Mouse (Mus musculus) embryo, embryonic 11 days (tissue): ENCODE results near the gene Itga3.

Experiments used
- DNase-seq: peaks from one replicate; pipeline ENCODE4 v3.0.0-alpha.2; 2015

Itga3 gene

DNA sequence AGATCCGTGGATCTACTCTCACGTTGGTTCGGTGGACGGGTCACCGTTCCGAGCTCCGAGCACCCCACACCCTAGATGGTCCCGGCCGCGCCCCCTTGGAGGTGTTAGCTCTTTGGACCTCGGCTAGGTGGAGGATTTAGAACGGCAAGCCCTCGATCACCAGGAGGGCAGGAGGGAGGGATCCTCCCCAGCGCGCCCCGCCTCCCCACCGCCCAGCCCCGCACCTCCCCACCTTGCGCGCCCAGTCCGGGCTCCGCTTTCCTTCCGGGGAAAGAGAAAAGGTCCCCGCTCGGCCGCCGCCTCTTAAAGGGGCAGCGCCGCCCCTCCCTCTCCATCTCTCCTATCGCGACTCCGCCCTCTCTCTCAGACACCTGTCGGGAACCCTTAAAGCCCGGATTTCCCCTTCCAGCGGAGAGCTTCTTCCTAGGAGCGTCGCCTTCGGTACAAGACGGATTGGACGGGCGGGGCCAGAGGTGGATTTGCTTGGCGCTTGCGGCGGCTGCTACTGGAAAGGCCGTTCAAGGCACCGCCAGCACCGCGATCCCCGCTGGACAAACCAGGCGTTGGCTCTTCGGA lies at the start of gene Itga3:
Gene Itga3, minus strand, starts transcription at position 266 of the 576 bp plus-strand sequence.
- DNase-seq: peak; percentile 80

DNA sequence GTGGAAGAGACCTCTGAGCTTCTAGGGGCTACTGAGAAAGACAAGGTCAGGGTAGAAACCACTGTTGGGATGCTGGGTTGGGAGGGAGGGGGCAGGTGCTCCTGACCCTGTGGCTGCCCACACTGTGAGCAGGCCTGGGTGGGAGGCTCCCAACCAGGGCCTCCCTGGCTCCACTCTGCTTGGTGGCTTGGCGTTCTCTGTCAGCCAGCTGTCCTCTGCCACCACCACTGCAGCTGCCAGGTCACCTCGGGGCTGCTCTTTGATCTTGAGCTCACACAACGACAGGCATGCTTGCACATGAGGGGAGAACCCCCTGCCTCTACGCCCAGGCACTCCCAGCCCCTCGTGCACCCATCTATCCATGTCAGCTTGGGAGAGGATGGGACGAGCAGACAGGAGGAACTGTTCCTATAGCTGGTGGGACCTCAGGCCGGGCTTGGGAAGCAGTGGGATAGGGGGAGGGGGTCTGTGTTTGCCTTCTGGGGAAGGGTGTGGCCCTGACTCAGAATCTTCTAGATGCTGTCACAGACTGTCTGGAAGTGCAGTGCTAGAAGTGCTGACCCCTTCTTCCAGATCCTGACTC lies 48.9 kb upstream of the Itga3 start:
- no peak for DNase-seq

DNA sequence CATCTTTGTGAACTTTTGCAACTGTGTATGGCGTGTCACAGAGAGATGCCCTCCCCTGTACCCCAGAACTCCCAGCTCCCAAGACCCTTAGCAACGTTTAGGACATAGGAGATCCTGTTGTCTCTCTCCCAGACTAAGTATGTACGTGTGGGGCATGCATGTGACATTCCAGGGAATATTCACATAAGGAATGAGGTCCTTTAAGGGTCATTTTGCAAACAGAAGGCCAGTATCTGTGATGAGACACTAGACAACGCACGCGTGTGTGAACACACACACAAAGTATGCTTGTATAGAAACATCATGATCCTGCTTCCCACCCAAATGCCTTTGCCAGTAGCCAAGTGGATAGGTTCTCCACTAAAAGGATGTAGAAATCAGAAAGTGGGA lies 45.5 kb upstream of the Itga3 start:
- no peak for DNase-seq

DNA sequence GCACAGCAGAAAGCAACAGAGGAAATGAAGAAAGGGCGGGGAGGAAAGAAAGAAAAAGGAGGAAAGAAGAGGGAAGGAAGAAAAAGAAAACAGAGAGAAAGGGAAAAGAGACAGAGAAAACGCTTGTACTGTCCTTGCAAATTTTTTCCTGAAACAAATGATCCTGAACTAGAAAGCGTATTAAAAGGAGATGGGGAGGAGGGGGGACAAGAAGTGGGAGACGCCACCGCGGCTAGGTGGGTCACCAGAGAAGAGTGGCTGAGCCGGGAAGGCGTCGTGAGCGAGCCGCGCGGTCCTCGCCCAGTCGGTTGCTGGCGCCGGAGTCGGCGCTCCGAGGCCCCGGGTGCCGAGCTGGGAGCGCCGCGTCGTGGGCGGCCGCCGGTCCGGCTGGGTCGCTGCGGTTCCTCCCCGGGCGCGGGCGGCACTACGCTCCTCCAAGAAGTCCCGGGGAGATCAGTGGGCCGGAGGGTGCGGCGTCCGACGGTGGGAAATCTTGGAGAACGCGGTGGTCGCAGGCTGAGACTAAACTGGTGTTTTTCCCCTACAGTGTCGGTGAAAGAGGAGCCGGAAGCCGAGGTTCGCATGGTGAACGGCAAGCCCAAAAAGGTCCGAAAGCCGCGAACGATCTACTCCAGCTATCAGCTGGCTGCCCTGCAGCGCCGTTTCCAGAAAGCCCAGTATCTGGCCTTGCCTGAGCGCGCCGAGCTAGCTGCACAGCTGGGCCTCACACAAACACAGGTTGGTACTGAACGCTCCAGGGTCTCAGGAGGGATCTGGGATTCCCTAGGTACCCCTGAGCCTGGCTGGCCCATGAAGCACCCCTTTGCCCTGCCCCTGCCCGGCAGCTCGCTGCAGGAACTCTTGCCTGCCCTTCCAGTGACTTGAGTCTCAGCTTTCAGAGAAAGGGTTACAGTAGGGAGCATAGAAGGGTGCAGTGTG lies 44.8 kb upstream of the Itga3 start:
- DNase-seq: peak; percentile 54

DNA sequence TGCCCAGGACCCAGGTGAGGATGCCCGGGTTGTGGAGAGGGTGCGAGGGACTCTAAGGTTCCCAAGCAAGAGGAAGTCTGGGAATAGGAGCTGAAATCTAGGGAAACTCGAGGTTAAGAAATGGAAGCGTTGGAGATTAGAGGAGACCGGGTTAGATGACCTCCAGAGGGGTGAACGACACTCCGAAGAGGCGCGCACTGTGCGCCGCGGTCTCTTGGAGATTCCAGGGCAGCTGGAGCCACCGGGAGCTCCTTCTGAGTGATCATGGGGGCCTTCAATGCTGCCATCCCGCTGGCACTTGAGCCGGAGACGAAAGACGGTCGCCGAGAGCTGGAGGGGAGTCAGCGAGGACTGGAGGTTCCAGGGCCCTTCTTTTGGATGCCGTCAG lies 44.0 kb upstream of the Itga3 start:
- DNase-seq: no peak

DNA sequence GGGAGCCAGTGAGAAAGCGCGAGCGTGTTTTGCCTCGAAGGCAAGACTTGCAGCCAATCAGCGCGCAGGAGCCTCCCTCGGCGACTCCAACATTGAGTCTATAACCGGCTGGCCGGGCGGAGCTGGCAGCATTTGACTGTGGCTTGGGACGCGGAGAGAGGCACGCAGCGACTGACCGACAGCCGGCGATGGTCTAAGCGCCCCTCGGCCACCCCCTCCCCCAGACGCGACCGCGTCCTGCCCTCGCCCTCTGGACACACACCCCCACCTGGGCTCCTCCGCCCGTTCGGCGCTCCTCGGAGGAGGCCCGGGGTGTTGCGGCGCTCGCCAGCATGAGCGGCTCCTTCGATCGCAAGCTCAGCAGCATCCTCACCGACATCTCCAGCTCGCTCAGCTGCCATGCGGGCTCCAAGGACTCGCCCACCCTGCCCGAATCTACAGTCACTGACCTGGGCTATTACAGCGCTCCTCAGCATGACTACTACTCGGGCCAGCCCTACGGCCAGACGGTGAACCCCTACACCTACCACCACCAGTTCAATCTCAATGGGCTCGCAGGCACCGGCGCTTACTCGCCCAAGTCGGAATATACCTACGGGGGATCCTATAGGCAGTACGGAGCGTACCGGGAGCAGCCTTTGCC lies 43.5 kb upstream of the Itga3 start, which contains the start of gene Dlx3:
Gene Dlx3, plus strand, starts transcription at position 130 of the 643 bp plus-strand sequence.
- peak; percentile 87 for DNase-seq

DNA sequence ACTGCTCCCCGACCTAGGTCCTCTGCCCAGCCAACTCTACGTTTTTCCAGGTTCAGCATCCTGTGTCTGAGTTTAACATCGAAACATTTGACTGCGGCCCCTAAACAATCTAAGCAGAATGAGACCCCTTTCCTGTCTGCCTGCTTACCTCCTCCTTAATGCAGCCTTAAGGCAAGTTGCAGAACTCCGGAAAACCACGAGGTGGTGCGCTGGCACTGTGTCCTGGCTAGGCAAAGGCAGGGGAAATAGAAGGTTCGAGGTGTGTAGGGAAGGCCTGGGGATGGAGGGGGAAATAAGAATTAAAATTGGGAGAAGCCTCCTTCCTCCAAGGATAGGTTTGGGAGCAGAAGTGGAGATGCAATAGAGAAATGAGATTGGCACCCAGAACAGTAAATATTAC lies 41.9 kb upstream of the Itga3 start:
- peak; percentile 86 for DNase-seq

DNA sequence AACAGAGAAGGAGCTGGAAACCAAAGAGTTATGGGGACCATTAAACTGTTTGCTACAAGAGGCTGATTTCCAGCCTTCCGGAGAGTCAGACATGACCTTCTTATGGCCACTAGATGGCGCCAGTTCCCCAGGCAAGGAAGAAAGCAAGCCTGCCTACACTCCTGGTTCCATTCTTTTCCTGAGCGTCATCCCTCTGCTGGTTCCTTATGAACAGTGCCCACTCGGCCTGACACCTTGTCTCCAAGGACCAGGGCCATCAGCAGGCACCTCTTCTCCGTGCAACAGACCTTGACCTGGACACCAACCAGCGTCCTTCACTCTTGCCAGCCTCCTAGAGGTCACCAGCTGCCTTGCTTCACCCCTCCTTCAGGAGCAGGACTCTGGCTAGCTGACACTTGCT lies 40.4 kb upstream of the Itga3 start:
- peak; percentile 88 for DNase-seq

DNA sequence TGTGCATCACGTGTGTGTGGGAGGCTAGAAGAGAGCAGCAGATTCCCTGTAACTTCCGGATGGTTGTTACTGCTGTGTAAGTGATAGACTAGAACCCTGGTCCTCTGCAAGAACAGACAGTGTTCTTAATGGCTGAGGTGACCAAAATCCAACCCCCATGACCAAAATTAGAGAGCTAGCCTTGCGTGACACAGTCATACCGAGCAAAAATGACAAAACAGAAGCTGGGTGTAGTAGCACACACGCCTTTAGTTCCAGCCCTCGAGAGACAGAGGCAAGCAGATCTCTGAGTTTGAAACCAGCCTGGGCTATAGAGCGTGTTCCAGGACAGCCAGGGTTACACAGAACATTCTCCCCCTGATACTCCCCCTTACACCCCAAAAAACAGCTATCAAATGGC lies 33.5 kb upstream of the Itga3 start:
- no peak for DNase-seq

DNA sequence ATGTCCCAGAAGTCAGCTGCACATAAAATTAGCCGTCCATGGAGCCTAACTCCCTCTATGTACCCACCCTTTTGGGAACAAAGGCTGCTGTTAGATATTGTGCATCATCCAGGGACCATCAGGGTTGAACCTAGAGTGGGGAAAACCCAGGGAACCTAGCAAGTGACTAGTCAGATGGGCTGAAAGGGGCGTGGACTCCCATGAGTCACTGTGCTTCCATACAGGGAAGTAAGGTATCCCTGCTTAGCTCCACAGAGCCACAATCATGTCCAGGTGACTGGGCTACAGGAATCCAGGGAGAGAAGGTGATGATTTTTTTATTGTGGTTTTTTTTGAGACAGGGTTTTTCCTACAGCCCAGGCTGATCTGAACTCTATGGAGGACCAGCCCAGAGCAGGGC lies 32.4 kb upstream of the Itga3 start:
- DNase-seq: no peak

DNA sequence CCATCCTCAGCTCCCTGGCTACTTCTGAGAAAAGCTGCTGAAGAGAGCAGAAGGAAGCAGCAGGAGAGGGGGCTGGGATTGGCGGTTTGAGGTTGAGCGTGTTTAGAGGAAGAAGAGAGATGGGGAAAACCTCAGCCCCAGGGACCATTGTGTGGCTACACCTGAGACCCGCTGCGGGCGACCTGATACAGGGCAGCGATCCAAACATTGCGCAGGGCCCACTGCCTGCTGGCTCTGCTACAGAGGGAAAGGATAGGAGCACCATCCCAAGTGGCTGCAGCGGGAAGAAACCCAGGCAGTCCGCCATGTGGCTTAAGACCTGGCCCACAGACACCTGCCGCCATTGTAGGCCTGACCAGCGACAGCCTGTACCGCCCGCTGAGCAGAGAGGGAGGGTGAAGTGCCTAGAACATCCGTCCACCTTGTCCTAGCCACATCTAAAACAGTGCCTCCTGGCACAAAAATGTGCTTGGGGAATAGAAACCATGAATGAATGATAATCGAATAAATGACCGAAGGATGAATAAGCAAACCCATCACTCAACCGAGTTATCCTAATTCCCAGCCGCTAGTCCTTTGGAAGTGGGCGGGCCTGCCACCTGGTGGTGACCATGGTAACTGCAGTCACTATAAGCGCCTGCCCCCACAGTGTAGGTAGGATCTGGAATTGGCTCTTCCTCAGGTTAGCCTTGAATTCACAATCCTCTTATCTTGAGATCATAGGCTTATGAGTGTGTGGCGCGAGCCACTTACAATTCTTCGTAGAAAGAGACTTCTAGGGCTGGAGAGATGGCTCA lies 30.0 kb upstream of the Itga3 start:
- peak; percentile 79 for DNase-seq

DNA sequence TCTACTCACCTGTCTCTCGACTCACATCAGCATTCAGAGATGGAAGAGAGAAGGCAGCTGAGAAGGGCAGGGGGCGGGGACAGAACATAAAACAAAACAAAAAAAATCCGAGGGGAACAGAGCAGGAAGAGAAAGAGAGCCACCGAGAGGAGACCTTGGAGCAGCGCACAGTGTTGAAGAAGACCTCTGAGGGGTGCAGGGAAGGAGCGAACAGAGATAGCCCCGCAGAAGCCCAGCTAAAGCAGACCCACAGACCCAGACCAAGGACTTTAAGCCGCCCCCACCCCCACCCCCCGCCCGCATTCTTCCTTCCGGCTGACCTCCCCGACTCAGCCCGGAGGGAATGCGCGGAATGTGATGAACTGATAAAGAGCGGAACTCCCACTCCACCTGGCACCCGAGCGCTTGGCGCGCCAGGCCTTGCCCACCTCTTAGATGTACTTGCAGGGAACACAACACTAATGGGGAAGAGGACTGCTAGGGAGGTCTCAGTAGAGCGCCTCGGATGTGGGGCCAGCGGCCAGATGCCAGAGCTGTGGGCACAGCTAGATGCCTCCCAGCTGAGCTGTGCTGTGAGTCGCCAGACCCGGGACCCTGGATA lies 28.8 kb upstream of the Itga3 start:
- DNase-seq: peak; percentile 58

DNA sequence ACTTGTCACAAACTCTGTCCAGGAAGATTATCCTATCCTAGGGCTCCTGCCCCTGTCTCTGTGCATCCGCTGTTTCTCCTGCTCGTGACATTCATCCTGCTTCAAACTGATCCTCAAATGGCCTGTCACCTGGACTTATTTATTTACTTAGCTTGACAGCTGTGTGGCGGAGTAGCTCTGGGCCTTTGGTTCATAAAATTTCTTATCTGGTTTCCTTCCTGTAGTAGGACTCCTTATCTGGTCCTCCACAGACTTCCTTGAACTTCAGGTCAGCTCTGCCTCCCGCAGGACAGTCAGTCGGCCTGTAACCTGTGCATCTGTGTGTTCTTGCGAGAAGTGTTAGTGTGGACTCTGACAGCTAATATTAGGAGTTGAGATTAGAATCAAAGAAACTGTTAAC lies 27.7 kb upstream of the Itga3 start:
- no peak for DNase-seq

DNA sequence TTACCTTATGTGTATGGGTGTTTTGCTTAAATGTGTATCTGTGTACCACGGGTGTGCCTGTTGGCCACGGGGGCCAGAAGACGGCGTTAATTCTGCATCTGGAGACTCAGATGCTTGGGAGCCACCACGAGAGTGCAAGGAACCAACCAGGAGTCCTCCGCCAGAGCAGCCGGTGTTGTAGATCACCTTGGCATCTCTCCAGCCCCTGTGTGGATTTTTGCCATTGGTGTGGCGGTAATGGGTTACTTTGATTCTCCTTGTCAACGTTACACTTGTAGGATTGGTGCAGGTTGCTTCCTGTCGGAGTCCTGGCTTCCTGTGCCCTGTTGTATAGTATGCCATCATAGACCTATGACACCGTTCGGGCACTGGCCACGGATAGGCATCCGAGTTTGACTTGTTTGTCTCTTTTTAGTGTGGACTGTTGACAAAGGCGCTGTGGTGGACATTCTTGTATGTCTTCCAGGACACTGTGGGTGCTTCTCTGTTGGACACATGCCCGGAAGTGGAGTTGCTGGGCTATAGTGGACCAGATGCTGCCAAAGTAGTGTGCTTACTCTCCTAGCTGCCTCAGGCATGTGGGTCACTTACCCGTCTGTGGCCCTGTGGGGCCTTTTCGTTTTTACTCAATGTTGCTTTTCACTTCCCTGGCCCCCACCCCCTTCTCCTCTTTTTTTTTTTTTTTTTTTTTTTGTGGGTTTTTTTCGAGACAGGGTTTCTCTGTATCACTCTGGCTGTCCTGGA lies 25.7 kb upstream of the Itga3 start:
- no peak for DNase-seq

DNA sequence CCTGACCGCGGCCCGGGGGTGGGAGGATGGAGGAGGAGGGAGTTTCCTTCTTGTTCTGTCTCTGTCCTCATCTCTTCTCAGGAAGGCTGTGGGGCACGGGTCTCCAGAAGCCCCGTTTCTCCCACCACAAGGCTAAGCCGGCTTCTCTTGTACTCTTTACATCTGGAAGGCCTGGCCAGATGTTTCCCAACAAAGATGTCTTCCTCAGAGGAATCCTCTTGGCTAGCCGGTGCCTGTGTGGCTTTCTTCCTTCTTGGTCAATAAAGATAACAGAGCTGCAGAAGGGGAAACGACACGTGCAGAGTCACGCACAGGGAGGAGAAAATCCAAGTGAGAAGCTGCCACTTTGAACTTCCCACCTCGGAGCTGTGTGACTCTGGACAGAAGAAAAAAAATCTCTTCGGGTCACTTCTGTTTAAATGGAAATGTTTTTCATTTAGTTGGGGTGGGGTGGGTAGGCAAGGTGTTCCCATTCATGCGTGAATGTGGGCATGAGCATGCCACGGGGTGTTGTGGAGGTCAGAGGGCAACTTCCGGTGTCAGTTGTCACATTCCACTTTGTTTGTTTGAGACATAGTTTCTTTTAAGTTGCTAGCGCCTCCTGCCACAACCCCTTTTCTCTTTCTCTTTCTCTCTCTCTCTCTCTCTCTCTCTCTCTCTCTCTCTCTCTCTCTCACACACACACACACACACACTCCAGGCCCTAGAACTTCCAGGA lies 24.6 kb upstream of the Itga3 start:
- no peak for DNase-seq

DNA sequence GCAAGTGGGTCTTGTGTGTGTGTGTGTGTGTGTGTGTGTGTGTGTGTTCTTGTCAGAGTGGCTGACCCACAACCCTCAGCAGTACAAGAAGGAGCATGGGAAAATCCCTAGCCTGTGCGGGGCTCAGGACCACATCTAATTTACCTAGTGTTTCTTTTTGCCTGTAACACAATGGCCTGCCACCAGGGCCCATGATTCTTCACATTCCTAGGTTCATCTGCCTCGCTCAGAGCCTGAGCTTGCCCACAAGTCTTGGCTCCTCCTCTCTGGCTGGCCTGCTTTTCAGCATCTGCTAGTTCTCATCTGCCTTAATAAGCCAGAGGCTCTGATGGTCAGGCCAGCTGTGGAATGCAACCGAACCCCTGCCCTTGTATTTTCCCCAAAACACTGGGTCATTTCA lies 23.8 kb upstream of the Itga3 start:
- peak; percentile 46 for DNase-seq

DNA sequence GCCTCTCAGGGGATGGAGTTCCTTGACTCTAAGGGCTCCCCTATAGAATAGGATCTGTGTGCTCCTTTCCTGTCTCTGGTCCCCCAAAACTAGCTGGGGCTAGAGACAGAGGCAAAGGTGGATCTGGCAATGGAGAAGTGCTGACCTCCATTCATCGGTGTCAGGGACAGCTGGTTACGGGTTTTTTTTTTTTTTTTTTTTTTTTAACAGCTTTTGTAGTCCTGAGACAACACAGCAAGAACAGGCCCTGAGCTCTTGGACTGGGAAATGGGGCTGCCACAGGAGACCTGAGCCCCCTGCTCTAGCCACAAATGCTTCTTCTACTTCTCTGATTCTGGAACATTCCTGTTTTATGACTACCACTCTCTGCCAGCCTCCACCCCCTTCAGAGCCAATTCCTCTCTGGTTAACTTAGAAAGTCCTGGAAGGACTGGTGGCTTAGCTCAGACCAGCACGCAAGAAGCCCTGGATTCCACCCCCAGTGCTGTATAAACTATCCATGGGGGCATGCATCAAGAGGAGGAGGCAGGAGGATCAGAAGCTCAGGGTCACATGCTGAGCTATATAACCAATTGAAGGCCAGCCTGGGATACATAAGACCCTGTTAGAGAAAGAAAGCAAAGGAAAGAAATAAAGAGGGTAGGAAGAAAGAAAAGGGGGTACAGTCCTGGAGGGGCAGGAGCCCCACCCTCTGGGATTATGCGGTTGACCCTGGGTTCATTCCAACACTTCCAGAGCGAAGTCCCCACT lies 21.9 kb upstream of the Itga3 start:
- DNase-seq: no peak

DNA sequence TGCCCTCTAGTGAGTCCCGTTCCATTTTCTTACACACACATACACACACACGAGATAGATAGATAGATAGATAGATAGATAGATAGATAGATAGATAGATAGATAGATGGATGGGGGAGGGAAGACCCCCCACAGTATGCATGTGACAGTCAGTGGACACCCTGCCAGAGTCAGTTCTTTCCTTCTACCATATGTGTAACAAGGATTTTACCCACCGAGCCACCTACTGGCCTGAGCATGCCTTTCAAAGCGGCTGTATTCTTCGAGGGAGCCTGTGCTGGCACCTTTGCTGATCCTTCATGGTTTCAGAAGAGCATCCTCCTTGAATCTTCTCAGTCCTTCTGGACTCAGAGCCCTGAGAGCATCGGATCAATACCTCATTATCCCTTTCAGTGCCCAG lies 21.3 kb upstream of the Itga3 start:
- DNase-seq: no peak

DNA sequence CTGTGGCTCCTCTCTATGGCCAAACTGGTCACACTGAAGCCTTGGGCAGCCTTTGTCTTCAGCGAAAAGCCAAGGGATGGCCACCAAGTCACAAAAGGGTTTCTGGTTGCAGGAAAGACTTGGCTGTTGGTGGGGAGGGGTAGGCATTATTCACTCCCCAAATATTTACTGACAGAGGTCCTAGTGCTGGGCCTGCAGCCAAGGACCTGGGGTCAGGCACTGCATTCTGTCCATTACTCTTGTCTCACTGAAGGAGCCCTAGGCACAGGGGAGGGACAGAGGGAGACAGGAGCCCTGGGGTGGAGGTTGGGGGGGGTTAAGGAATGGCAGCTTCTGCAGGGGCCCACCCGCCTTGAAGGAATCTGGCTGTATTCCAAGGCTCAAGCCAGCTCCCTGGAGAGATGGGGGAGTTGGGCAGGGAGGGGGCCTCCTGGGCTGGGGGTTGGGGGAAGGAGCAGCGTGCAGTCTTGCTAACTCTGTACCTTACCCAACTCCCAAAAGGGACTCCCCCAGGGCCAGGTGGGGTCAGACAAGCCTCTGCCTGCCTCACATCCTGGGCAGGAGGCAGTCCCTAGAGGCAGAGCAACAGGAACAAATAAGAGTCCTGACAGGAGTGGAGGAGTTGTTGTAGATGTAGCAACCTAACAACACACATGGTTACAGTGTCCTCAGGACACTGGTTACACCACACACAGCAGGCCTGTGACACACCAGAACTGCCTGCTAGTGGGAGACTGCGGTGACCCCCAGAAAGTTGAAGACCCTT lies 20.2 kb upstream of the Itga3 start:
- peak; percentile 32 for DNase-seq
